Mouse (Mus musculus): Measurements from ENCODE around the gene Crygd.

GRCm38 (mm10) chr1:65096953-65097352, 33.7 kb upstream of the Crygd start:
- TF ChIP-seq POLR2A (IDR thresholded peaks at IDR 0.05; ENCODE audit: borderline replicate concordance, low read depth, low read length) (no peak), CTCF (IDR thresholded peaks at IDR 0.05; ENCODE audit: low read depth, low read length) (no peak)
